Mouse (Mus musculus): ENCODE measurements at regions not wholly inside any gene's neighbourhood (a gene's known extent, or its start where the extent isn't known, plus 50 kb on each side); places are given as distances from the start of the nearest gene placed in this dataset.

DNA sequence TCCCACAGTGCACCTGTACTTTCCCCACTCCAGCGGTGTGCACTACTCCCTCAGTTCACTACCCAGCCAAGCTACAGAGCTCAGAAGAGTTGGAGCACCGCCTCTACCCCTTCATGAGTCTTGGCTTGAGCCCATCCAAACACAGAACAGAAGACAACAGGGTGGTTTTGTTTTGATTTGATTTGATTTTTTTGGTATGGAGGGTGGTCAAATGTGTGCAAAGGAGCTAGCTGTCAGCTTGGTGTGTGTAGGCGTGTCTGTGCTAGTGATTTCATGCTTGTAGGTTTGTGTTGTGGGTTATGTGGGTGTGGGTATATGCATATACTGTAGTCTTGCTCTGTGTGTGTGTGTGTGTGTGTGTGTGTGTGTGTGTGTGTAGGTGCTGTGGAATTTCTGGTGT lies 193.2 kb upstream of the Afdn start:
- TF ChIP-seq CTCF (IDR thresholded peaks at IDR 0.05; ENCODE audit: low read depth) (no peak), EP300 (IDR thresholded peaks at IDR 0.05; ENCODE audit: low read depth) (no peak)

Measured in liver, embryonic 14.5 days (tissue).